Mouse (Mus musculus): ENCODE measurements at regions not wholly inside any gene's neighbourhood (a gene's known extent, or its start where the extent isn't known, plus 50 kb on each side); places are given as distances from the start of the nearest gene placed in this dataset.

- Histone ChIP-seq H3K36me3 (ENCODE audit: control insufficient read depth) (no peaks in the 10 kb centered on the region), H3K9me3 (ENCODE audit: control insufficient read depth, low read length) (no peaks in the 10 kb centered on the region)
These were observed 267.6 kb upstream of the Rpl38 start for GRCm38 (mm10) chr11:114400701-114401100.

GRCm38 (mm10) chr11:114392161-114392560, 276.2 kb upstream of the Rpl38 start:
- no peaks in the 10 kb centered on the region for H3K36me3 ChIP-seq (ENCODE audit: control insufficient read depth)
- no peaks in the 10 kb centered on the region for H3K4me1 ChIP-seq (ENCODE audit: control insufficient read depth)
- H3K4me3 ChIP-seq (replicated peaks): no peak overlapping the region
- TF ChIP-seq GATA1 (IDR thresholded peaks at IDR 0.05; ENCODE audit: low read length) (no peak), TAL1 (IDR thresholded peaks at IDR 0.05; ENCODE audit: low read length) (no peak)
- no peaks in the 10 kb centered on the region for H3K9me3 ChIP-seq (ENCODE audit: control insufficient read depth, low read length)
- H3K27me3 ChIP-seq (ENCODE audit: control insufficient read depth): no peaks in the 10 kb centered on the region

More at GRCm38 (mm10) chr11:114400701-114401100, 267.6 kb upstream of the Rpl38 start:
- Histone ChIP-seq H3K4me3 (replicated peaks) (no peak overlapping the region), H3K4me1 (ENCODE audit: control insufficient read depth) (no peaks in the 10 kb centered on the region), H3K27me3 (ENCODE audit: control insufficient read depth) (no peaks in the 10 kb centered on the region)
- TF ChIP-seq GATA1 (IDR thresholded peaks at IDR 0.05; ENCODE audit: low read length) (no peak), TAL1 (IDR thresholded peaks at IDR 0.05; ENCODE audit: low read length) (no peak)

- H3K9me3 ChIP-seq (ENCODE audit: control insufficient read depth, low read length): no peaks in the 10 kb centered on the region
- TF ChIP-seq TAL1 (IDR thresholded peaks at IDR 0.05; ENCODE audit: low read length) (no peak), GATA1 (IDR thresholded peaks at IDR 0.05; ENCODE audit: low read length) (no peak)
- no peaks in the 10 kb centered on the region for H3K4me1 ChIP-seq (ENCODE audit: control insufficient read depth)
- H3K27me3 ChIP-seq (ENCODE audit: control insufficient read depth): no peaks in the 10 kb centered on the region
- no peaks in the 10 kb centered on the region for H3K36me3 ChIP-seq (ENCODE audit: control insufficient read depth)
- H3K4me3 ChIP-seq (replicated peaks): no peak overlapping the region
These were observed 276.8 kb upstream of the Rpl38 start for GRCm38 (mm10) chr11:114391553-114391952.

GRCm38 (mm10) chr11:114387091-114387490, 281.2 kb upstream of the Rpl38 start:
- Histone ChIP-seq H3K9me3 (ENCODE audit: control insufficient read depth, low read length) (no peaks in the 10 kb centered on the region), H3K4me1 (ENCODE audit: control insufficient read depth) (no peaks in the 10 kb centered on the region), H3K36me3 (ENCODE audit: control insufficient read depth) (no peaks in the 10 kb centered on the region), H3K27me3 (ENCODE audit: control insufficient read depth) (no peaks in the 10 kb centered on the region), H3K4me3 (replicated peaks) (no peak overlapping the region)
- no peak for TF ChIP-seq TAL1 (IDR thresholded peaks at IDR 0.05; ENCODE audit: low read length)
- no peak for TF ChIP-seq GATA1 (IDR thresholded peaks at IDR 0.05; ENCODE audit: low read length)

- no peaks in the 10 kb centered on the region for H3K27me3 ChIP-seq (ENCODE audit: control insufficient read depth)
- H3K9me3 ChIP-seq (ENCODE audit: control insufficient read depth, low read length): no peaks in the 10 kb centered on the region
- H3K4me1 ChIP-seq (ENCODE audit: control insufficient read depth): no peaks in the 10 kb centered on the region
- no peaks in the 10 kb centered on the region for H3K36me3 ChIP-seq (ENCODE audit: control insufficient read depth)
- no peak for TF ChIP-seq TAL1 (IDR thresholded peaks at IDR 0.05; ENCODE audit: low read length)
- TF ChIP-seq GATA1 (IDR thresholded peaks at IDR 0.05; ENCODE audit: low read length): no peak
- no peak overlapping the region for H3K4me3 ChIP-seq (replicated peaks)
These were observed 288.9 kb upstream of the Rpl38 start for GRCm38 (mm10) chr11:114379411-114379824.

GRCm38 (mm10) chr11:114375921-114376320, 292.4 kb upstream of the Rpl38 start:
- Histone ChIP-seq H3K4me3 (replicated peaks) (no peak overlapping the region), H3K4me1 (ENCODE audit: control insufficient read depth) (no peaks in the 10 kb centered on the region), H3K9me3 (ENCODE audit: control insufficient read depth, low read length) (no peaks in the 10 kb centered on the region), H3K27me3 (ENCODE audit: control insufficient read depth) (no peaks in the 10 kb centered on the region), H3K36me3 (ENCODE audit: control insufficient read depth) (no peaks in the 10 kb centered on the region)
- TF ChIP-seq GATA1 (IDR thresholded peaks at IDR 0.05; ENCODE audit: low read length): no peak
- no peak for TF ChIP-seq TAL1 (IDR thresholded peaks at IDR 0.05; ENCODE audit: low read length)

- Histone ChIP-seq H3K9me3 (ENCODE audit: control insufficient read depth, low read length) (no peaks in the 10 kb centered on the region), H3K4me1 (ENCODE audit: control insufficient read depth) (no peaks in the 10 kb centered on the region), H3K36me3 (ENCODE audit: control insufficient read depth) (no peaks in the 10 kb centered on the region), H3K4me3 (replicated peaks) (no peak overlapping the region), H3K27me3 (ENCODE audit: control insufficient read depth) (no peaks in the 10 kb centered on the region)
- no peak for TF ChIP-seq TAL1 (IDR thresholded peaks at IDR 0.05; ENCODE audit: low read length)
- TF ChIP-seq GATA1 (IDR thresholded peaks at IDR 0.05; ENCODE audit: low read length): no peak
These were observed 297.6 kb upstream of the Rpl38 start for GRCm38 (mm10) chr11:114370708-114371107.

GRCm38 (mm10) chr11:114367779-114368178, 300.5 kb upstream of the Rpl38 start:
- Histone ChIP-seq H3K36me3 (ENCODE audit: control insufficient read depth) (no peaks in the 10 kb centered on the region), H3K9me3 (ENCODE audit: control insufficient read depth, low read length) (no peaks in the 10 kb centered on the region), H3K4me1 (ENCODE audit: control insufficient read depth) (no peaks in the 10 kb centered on the region), H3K27me3 (ENCODE audit: control insufficient read depth) (no peaks in the 10 kb centered on the region), H3K4me3 (replicated peaks) (no peak overlapping the region)
- TF ChIP-seq TAL1 (IDR thresholded peaks at IDR 0.05; ENCODE audit: low read length) (no peak), GATA1 (IDR thresholded peaks at IDR 0.05; ENCODE audit: low read length) (no peak)

GRCm38 (mm10) chr11:114360946-114361345, 294.1 kb upstream of the Sdk2 start:
- TF ChIP-seq TAL1 (IDR thresholded peaks at IDR 0.05; ENCODE audit: low read length) (no peak), GATA1 (IDR thresholded peaks at IDR 0.05; ENCODE audit: low read length) (no peak)
- Histone ChIP-seq H3K4me1 (ENCODE audit: control insufficient read depth) (no peaks in the 10 kb centered on the region), H3K4me3 (replicated peaks) (no peak overlapping the region), H3K36me3 (ENCODE audit: control insufficient read depth) (no peaks in the 10 kb centered on the region), H3K27me3 (ENCODE audit: control insufficient read depth) (no peaks in the 10 kb centered on the region), H3K9me3 (ENCODE audit: control insufficient read depth, low read length) (no peaks in the 10 kb centered on the region)

- no peaks in the 10 kb centered on the region for H3K4me1 ChIP-seq (ENCODE audit: control insufficient read depth)
- H3K27me3 ChIP-seq (ENCODE audit: control insufficient read depth): no peaks in the 10 kb centered on the region
- no peak overlapping the region for H3K4me3 ChIP-seq (replicated peaks)
- H3K9me3 ChIP-seq (ENCODE audit: control insufficient read depth, low read length): no peaks in the 10 kb centered on the region
- TF ChIP-seq TAL1 (IDR thresholded peaks at IDR 0.05; ENCODE audit: low read length) (no peak), GATA1 (IDR thresholded peaks at IDR 0.05; ENCODE audit: low read length) (no peak)
- H3K36me3 ChIP-seq (ENCODE audit: control insufficient read depth): no peaks in the 10 kb centered on the region
These were observed 293.5 kb upstream of the Sdk2 start for GRCm38 (mm10) chr11:114360321-114360720.
